Comparison of ENCODE assay signal across 14 mouse cellular contexts in the genomic region with DNA sequence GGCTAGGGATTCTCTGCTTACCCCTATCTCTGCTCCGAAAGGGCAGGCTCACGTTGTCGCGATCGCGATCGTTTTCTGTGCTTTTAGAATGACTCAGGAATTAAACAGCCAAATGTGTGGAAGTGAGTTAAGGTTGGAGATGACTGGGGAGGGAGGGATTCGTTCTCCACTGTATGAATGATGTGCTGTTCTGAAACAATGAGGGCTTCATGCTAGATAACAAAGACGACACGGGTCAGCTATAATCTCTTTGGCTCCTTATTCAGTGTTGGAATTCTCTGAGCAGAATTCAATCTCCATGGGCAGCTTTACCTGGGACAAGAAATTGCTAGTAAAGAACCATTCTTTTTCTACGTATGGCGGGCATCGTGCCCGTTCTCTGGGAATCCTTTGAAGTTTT. TPM values are rescaled to one million over a fixed set of nuclear protein-coding genes. Genes with fewer than 3 reads are reported as not detected.
DNase-seq lines count a peak whose midpoint lies in the region; ATAC-seq and TF ChIP-seq lines count a peak whose summit lies in the region.
"Had no signal": no experiment of that assay in that cellular context is flagged by ENCODE, and none has a peak within 500 bp of the region (broad histone marks: within the 10 kb centered on the region; RNA-seq: fewer than 3 reads in every experiment).

No protein-coding gene starts in this region.

- WGBS in heart, embryonic 11.5 days (ENCODE audit: insufficient replicate concordance): 43% methylated on average over 14 of the region's 14 CpGs
- 46% methylated on average over 14 of the region's 14 CpGs for WGBS in midbrain, embryonic 11.5 days
- 52% methylated on average over 14 of the region's 14 CpGs for WGBS in midbrain, embryonic 10.5 days
- WGBS in forebrain, postnatal 0 days: 23% methylated on average over 14 of the region's 14 CpGs
- 44% methylated on average over 14 of the region's 14 CpGs for WGBS in neural tube, embryonic 15.5 days

- no peaks in the 10 kb centered on the region for H3K36me3 ChIP-seq in heart, embryonic 11.5 days (ENCODE audit: control insufficient read depth, insufficient read depth, low read length)
- no peaks in the 10 kb centered on the region for H3K36me3 ChIP-seq in midbrain, embryonic 11.5 days (ENCODE audit: control insufficient read depth, insufficient read depth, low read length)
- H3K36me3 ChIP-seq in midbrain, embryonic 10.5 days: no peaks in the 10 kb centered on the region
- H3K36me3 ChIP-seq in forebrain, postnatal 0 days (ENCODE audit: insufficient read depth): no peaks in the 10 kb centered on the region
- H3K36me3 ChIP-seq in neural tube, embryonic 15.5 days: no peaks in the 10 kb centered on the region
- H3K36me3 ChIP-seq: heart, embryonic 15.5 days; limb, embryonic 13.5 days had no signal

- TF ChIP-seq CTCF in forebrain, postnatal 0 days (IDR thresholded peaks at IDR 0.05; ENCODE audit: low read depth): no peak

- H3K27me3 ChIP-seq in heart, embryonic 11.5 days (ENCODE audit: control insufficient read depth, insufficient read depth, low read length): no peaks in the 10 kb centered on the region
- no peaks in the 10 kb centered on the region; the same call in 1 of the 2 replicates for H3K27me3 ChIP-seq in midbrain, embryonic 11.5 days (ENCODE audit: control insufficient read depth, insufficient read depth, low read length)
- peaks cover 14% of the 10 kb centered on the region for H3K27me3 ChIP-seq in midbrain, embryonic 10.5 days (ENCODE audit: low read depth, poor library complexity, severe bottlenecking)
- no peaks in the 10 kb centered on the region for H3K27me3 ChIP-seq in forebrain, postnatal 0 days (ENCODE audit: insufficient read depth, low read length)
- H3K27me3 ChIP-seq in neural tube, embryonic 15.5 days (replicated peaks): no peaks in the 10 kb centered on the region
- H3K27me3 ChIP-seq: heart, embryonic 15.5 days; limb, embryonic 13.5 days had no signal

- no peak overlapping the region for H3K4me2 ChIP-seq in heart, embryonic 11.5 days
- peak overlapping the region; percentile 13 for H3K4me2 ChIP-seq in midbrain, embryonic 11.5 days
- H3K4me2 ChIP-seq in forebrain, postnatal 0 days (ENCODE audit: low read depth): peak overlapping the region; percentile 0; the same call in 1 of the 2 replicates
- peak overlapping the region; percentile 20 for H3K4me2 ChIP-seq in neural tube, embryonic 15.5 days
- H3K4me2 ChIP-seq: heart, embryonic 15.5 days; limb, embryonic 13.5 days had no signal

- peak; percentile 48 for DNase-seq in heart, adult 11 months
- peak; percentile 78 for DNase-seq in midbrain, embryonic 11.5 days (ENCODE audit: low spot score, missing footprints)
- no peak for DNase-seq in midbrain, embryonic 10.5 days (ENCODE audit: low spot score)
- no peak for DNase-seq in forebrain, postnatal 0 days
- no peak for DNase-seq in gastrocnemius, adult 8-10 months (ENCODE audit: low spot score in 2 of 2)
- DNase-seq: cerebellum, adult 18-20 months; gastrocnemius, postnatal 25 days; kidney, adult 8-10 months; liver, postnatal 0 days; right cerebral cortex, postnatal 25 days had no signal

- no peak for ATAC-seq in heart, embryonic 11.5 days (replicated peaks; ENCODE audit: insufficient number of reproducible peaks, low FRiP score, low TSS enrichment)
- no peak for ATAC-seq in midbrain, embryonic 11.5 days (ENCODE audit: low FRiP score)
- no peak for ATAC-seq in forebrain, postnatal 0 days
- no peak for ATAC-seq in neural tube, embryonic 15.5 days (ENCODE audit: low FRiP score)
- ATAC-seq: liver, postnatal 0 days had no signal

- no peaks in the 10 kb centered on the region for H3K4me1 ChIP-seq in heart, embryonic 11.5 days (ENCODE audit: control insufficient read depth, insufficient read depth, low read length)
- 0 out of 2 replicates have a peak, but pooled peaks cover 2% of the 10 kb centered on the region for H3K4me1 ChIP-seq in midbrain, embryonic 11.5 days (ENCODE audit: control insufficient read depth, insufficient read depth, low read length)
- peaks cover 11% of the 10 kb centered on the region for H3K4me1 ChIP-seq in midbrain, embryonic 10.5 days
- no peaks in the 10 kb centered on the region for H3K4me1 ChIP-seq in forebrain, postnatal 0 days (ENCODE audit: insufficient read depth)
- no peaks in the 10 kb centered on the region for H3K4me1 ChIP-seq in neural tube, embryonic 15.5 days
- H3K4me1 ChIP-seq: heart, embryonic 15.5 days; limb, embryonic 13.5 days had no signal

- no peak overlapping the region for H3K4me3 ChIP-seq in heart, embryonic 11.5 days (ENCODE audit: low read depth, low read length)
- H3K4me3 ChIP-seq in midbrain, embryonic 11.5 days (ENCODE audit: low read depth, low read length): no peak overlapping the region
- H3K4me3 ChIP-seq in midbrain, embryonic 10.5 days: no peak overlapping the region
- H3K4me3 ChIP-seq in forebrain, postnatal 0 days (ENCODE audit: low read depth, low read length): no peak overlapping the region
- H3K4me3 ChIP-seq in neural tube, embryonic 15.5 days (replicated peaks): no peak overlapping the region
- H3K4me3 ChIP-seq: heart, embryonic 15.5 days; limb, embryonic 13.5 days had no signal

- H3K9me3 ChIP-seq in heart, embryonic 11.5 days (replicated peaks; ENCODE audit: control insufficient read depth, low read length): no peaks in the 10 kb centered on the region
- no peaks in the 10 kb centered on the region for H3K9me3 ChIP-seq in midbrain, embryonic 11.5 days (ENCODE audit: control insufficient read depth, low read length)
- no peaks in the 10 kb centered on the region for H3K9me3 ChIP-seq in midbrain, embryonic 10.5 days (replicated peaks)
- H3K9me3 ChIP-seq in forebrain, postnatal 0 days (ENCODE audit: low read length): no peaks in the 10 kb centered on the region
- H3K9me3 ChIP-seq in neural tube, embryonic 15.5 days (replicated peaks): no peaks in the 10 kb centered on the region
- H3K9me3 ChIP-seq: heart, embryonic 15.5 days; limb, embryonic 13.5 days had no signal

- no peak overlapping the region for H3K9ac ChIP-seq in heart, embryonic 11.5 days (ENCODE audit: low read depth, low read length)
- no peak overlapping the region for H3K9ac ChIP-seq in midbrain, embryonic 11.5 days (ENCODE audit: low read length)
- no peak overlapping the region for H3K9ac ChIP-seq in forebrain, postnatal 0 days
- no peak overlapping the region for H3K9ac ChIP-seq in neural tube, embryonic 15.5 days (replicated peaks)
- H3K9ac ChIP-seq: heart, embryonic 15.5 days; limb, embryonic 13.5 days; liver, postnatal 0 days had no signal

- H3K27ac ChIP-seq in heart, embryonic 11.5 days (ENCODE audit: low read depth, low read length): no peak overlapping the region
- no peak overlapping the region for H3K27ac ChIP-seq in midbrain, embryonic 11.5 days (ENCODE audit: low read depth, low read length)
- no peak overlapping the region for H3K27ac ChIP-seq in midbrain, embryonic 10.5 days (replicated peaks)
- no peak overlapping the region for H3K27ac ChIP-seq in forebrain, postnatal 0 days (ENCODE audit: low read depth, low read length)
- H3K27ac ChIP-seq in neural tube, embryonic 15.5 days (replicated peaks): no peak overlapping the region
- H3K27ac ChIP-seq: heart, embryonic 15.5 days; limb, embryonic 13.5 days had no signal

RNA-seq across cellular contexts. Expression of a gene that starts 6.1 kb away (rescaled TPM):
- 6.3 and 8.2 TPM in 2 replicates for polyA plus RNA-seq in heart, embryonic 11.5 days (2014; fragmentation: Nextera tagmentation; extraction: Ambion mirVana)
- polyA plus RNA-seq in midbrain, embryonic 11.5 days (2014; fragmentation: Nextera tagmentation; extraction: Ambion mirVana): 1.2 and 1.4 TPM in 2 replicates
- 0.36 and 0.92 TPM in 2 replicates for polyA plus RNA-seq in midbrain, embryonic 10.5 days (2016; fragmentation: Nextera tagmentation; extraction: Ambion mirVana)
- 3.7 and 6.1 TPM in 2 replicates for total RNA-seq in forebrain, postnatal 0 days (2014; rRNA removed)
- 2.2 TPM in 2 replicates for polyA plus RNA-seq in forebrain, postnatal 0 days (2015; fragmentation: Nextera tagmentation; extraction: Ambion mirVana)
- 3.4 and 3.6 TPM in 2 replicates for polyA plus RNA-seq in neural tube, embryonic 15.5 days (2015; fragmentation: Nextera tagmentation; extraction: Ambion mirVana)
- 1 to 10 TPM; 1.9 to 3.1 (median 3.0) TPM for total RNA-seq in gastrocnemius, adult 8-10 months (2022)

Comparison
In these comparisons a context has a peak if more than half of its experiments do, and no peak if none do; other contexts are left out.
1. DNase-seq: peak in heart, adult 11 months (single experiment) and midbrain, embryonic 11.5 days (single experiment); none in midbrain, embryonic 10.5 days (single experiment), forebrain, postnatal 0 days (single experiment) and gastrocnemius, adult 8-10 months (0 of 2).